Mouse (Mus musculus) cerebellum, adult 8-10 months (tissue): ENCODE measurements around the gene Krtap5-2.

Source experiments
- DNase-seq: peaks from one replicate; pipeline ENCODE4 v3.0.0; 2022

Gene Krtap5-2

DNA sequence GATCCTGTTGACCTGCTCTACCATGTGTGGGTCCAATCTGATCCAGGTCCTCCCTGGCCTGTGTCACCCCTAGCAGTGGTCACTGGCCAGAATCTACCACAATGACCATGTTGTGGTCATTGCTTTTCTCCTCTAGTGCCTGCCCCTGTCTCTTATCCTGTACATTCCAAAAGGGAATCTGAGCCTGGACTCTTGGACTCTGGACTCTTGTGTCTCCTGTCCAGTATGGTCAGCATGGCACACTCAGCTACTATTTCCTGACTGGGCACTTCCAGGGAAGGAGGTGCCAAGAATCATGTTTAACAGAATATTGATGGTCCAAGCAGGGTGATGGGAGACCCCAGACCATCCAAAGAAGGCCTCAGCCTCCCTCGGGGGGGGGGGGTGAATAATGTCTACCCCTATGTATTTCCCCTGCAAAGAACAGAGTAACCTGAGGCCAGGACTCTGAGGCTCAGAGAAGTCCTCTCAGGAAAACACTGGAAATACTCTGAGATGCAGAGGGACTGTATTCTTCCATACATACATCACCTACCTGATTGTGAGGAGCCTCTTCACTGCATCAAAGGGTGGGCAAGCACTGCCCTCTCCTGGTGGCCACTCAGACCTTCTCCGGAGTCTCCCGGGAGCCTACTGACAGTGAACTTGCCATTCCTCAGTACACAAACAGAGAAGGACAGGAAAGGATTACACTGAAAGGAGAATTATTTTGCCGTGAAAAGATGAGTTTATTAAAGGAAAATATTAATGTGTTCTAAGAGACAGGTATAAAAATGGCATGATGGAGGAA is 41.4 kb downstream of the Krtap5-2 start:
- no peak for DNase-seq

DNA sequence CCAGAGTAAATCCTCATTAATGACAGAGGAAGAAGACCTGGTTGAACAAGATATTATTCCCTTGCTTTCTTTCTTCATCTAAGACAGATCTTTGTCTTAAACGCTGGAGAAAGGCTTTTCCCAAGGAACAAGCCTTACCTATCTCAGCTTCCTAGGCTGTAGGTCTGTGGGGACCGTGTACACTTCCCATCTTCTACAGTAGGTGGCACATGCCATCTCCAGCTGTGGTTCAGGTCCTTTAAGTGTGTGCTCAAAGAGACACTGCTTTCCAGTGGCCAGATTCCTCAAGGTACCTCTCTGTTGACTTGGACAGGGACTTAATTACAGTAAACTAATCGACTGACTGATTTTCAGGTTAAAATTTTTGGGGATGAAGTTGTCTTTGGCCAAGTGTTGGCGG is 47.0 kb downstream of the Krtap5-2 start:
- DNase-seq: no peak
